Mouse (Mus musculus) layer of hippocampus, adult 9-11 months (tissue): ENCODE data around the gene Cacul1.
"Not testable (repeated sequence)": the region's sequence is repeated elsewhere in the genome, so short reads cannot be mapped to it uniquely, and the experiment has no call there.

Experiments used
- DNase-seq: peaks from one replicate; pipeline ENCODE4 v3.0.0; 2022

Gene Cacul1

DNA sequence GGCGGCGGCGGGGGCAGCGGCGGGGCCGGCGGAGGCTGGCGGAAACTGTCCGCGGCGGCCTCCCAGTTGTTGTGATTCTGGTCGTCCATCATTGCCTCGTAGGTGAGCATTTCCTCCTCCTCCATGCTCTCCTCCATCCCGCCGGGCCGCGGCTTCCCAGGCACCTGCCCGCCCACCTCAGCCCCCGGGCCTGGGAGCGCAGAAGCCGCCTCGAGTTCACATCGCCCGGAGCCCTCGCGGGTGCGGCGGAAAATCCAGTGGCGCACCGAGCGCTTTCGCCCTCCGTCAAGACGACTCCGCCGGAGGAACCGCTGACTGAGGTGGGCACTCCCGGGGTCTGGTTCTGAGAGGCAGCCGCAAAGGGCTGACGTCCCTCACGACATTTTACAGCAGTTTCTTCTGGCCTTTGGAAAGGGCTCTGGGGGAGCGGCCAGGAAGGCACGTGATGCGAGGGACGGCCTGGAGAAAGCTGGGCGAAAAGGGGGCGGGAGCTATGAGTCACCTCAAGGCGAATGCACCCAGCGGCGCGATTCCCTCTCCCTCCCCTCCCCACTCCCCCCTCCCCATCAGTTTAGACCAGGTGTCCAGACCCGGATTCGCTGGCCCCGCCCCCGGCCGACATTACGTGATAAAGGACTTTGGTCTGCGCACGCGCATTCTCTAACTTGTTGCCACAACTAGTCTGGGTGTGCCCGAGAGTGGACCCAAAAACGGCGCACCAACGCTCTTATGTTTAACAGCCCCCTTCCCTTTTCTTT is at the start of gene Cacul1:
Gene Cacul1 (minus strand): TSS at position 444 of the 758 bp plus-strand sequence.
- peak; percentile 97 for DNase-seq

DNA sequence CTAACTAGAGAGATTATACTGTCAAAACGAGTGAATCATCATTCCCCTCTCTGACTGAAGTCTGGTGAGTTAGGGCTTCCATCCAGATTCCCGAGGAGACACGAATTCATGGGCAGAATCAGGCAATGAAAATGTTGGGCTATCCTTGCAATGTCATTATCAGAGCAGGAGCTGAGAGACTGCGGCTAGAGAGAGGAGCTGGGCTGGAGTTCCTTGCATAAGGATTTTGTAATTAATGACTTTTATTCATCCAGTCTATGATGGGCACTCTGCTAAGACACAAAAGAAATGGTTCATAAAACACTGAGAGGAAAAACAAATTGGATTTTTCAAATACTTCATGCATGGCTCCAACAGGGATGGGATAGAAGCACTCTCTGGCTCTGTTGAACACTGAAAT is 38.6 kb upstream of the Cacul1 start:
- DNase-seq: no peak

DNA sequence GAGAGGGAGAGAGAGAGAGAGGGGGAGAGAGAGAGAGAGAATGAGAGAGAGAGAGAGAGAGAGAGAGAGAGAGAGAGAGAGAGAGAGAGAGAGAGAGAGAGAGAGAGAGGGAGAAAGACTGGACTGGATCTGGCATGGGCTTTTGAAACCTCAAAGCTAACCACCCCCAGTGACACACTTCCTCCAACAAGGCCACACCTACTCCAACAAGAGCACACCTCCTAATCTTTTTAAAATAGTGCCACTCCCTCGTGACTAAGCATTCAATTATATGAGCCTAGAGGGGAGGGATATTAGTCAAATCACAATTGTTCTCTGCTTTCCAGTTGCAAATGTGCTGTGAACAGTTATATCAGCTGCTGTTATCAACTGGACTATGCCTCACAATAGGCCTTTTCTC is 36.2 kb upstream of the Cacul1 start:
- no peak for DNase-seq

DNA sequence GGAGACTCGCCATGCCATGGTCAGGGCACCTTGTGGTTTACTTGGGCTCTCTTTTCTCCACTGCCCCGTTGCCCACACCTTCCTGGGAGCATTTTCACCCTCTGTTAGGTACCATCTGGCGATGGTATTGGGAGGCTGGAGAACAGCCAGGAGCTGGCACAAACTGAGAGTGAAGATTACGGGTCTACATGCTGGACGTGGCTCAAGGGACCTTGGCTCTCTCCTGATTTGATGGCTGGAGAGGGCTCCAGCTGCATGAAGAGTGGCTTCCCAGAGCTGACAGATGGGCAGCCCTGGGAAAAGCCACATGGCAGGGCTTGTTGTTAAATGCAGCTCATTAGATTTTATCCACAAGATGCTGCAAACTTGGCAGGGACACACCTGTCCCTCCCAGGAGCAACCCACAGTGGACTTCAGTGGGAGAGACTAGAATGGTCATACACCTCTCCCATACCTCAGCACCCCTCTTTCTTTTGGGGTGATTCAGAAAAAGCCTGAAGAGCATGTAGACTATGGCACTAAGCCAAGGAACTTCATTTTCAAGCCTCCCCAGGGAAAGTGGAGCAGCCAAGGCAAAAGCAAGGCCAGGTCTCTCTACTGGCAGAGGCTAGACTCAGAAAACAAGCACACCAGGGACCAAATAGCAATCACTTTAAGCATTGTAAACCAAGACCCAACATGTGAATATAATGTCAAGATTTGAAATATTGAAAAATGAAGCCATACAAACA is 34.8 kb upstream of the Cacul1 start:
- no peak for DNase-seq

DNA sequence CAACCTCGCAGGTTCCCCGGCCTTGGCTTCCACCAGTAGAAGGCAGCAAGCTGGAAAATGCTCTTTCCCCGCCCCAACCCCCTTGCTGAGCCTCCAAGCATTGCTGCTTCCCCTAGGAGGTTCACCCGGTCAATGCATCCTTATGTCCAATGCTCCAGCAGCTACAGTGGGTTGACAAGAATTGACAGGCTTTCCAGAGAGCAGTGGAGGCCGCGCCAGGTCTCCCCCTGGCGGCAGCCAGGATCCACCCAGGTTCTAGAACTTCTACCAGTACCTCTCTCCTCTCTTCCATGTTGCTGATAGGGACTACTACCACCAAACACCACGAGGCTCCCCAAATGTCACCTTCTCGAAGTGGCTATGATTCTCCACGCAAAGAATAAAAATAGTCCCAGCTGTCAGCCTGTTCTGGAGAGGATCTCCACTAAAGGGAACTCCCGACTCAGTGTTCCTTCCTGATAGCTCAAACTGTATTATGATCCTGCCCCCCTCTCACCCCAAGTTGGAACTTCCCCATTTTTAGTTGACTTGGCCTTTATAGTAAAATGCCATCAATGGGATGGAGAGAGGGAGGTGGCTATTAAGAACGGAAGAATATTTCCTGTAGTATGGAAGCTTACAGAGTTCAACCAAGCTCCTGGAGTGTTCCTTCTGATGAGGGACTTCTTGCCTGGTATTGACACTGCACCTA is 30.8 kb upstream of the Cacul1 start:
- no peak for DNase-seq

DNA sequence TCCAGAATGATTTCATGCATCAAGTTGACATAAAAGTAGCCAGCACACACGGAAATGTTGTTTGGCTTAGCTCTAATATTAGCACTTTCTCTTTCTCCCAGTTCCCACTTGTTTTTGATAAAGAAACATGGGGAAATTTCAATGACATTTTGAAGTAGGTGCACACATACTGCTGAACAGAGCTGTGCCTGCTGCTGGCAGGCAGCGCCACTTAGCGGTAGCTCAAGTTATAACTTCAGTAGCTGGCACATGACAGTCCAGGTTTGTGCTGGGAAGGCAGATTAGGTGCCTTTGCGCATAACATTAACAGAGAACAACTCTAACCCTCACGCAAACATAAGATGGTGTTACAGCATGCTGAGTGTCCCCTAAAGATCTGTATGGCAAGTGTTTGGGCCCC is 27.9 kb upstream of the Cacul1 start:
- DNase-seq: no peak

DNA sequence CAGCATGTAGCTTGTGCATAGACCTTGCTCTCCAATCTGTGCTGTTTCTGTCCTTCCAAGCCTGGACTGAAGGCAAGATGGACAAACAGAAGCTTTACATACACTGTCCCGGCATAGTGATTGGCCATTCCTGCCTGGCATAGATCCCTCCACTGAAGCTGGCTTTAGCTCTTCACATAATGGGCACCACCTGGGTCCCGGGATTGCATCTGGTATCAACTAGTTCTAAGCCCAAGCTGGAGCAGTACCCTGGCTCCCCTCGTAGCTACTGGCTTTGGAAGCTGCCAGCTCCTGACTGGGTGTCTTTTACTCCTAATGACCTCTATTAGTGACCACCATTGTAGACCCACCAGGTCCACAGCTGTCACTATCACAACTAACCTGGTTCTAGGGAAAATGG is 22.8 kb upstream of the Cacul1 start:
- DNase-seq: no peak

DNA sequence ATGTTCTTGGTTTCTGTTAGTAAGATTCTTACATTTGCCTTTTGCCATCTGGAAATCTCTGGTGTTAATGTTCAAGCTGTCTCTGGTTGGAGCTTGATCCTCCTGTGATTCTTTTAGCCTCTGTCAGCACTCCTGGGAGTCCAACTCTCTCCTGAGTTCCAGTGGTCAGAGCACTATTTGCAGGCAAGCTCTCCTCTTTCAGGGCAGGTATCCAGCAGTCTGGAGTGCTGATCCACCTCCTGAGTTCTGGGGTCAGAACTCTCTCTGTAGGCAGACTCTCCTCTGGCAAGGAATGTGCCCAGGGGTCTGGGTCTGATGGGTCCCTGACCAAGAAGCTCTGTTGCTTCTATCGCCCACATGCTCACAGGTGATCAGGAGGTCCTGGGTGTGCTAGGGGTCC is 21.2 kb upstream of the Cacul1 start:
- not testable (repeated sequence) for DNase-seq

DNA sequence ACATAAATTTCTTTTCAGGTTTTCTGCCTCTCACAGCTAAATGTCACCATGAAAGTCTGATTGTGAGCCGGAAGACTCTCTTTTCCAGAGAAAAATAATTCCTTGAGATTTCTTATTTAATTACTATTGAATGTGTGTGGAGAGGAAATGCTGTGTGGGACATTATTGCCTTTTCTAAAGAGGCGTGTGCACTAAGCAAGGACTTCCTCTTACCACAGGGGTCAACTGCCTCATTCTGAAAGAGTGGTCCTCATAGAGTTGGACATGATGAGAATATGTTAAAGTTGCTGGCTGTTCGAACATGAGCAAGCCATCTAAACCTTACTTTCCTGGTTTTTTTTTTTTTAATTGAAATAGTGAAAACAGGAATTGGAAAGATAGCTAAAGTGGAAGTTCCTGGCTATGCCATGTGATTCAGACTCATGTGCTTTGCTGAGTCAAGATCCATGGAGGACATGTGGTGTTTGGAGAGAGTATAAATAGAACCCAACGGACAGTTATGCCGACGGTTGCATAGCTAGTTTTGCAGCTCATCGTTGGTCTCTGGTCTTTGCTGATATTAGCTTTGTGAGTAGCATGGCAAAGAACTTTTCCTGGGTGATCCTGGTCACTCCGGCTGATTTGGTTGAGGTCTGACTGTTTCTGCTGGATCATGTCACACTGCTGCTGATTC is 17.3 kb upstream of the Cacul1 start:
- DNase-seq: no peak

DNA sequence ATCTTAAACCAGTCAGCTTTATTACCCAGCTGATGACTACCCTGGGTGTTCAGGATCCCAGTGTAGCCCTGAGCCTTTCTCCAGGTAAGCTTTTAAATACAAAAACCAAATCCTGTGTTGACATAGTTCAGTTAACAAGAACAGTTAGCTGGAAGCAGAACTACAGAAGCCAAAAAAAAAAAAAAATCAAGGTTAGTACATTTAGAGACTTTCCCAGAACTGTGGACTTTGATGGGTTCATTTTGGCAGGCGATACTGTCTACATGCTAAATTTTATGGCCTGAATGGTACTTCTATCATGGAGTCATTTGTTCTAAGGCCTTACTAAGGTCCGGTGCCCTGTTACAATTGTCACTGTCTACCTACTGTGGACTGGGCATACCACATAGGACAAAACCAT is 8.8 kb upstream of the Cacul1 start:
- DNase-seq: no peak

DNA sequence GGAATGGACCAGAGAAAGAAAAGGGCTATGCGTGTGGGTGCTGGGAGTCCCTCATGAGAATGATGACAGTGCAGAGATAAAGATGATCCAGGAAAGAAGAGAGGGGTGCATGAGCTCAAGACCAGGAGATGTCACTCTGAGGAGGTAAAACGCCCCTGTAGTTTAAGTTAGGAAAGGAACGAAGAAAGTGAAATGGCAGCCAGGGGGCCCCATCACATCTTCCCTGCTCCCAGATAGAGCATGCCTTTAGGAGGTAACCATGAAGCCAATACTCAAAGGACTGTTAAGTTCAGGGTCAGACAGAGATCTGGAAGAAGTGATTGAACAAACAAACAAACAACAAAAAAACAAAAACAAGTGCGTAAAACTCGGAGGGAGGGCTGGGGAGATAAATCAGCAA is 5.8 kb upstream of the Cacul1 start:
- DNase-seq: no peak

DNA sequence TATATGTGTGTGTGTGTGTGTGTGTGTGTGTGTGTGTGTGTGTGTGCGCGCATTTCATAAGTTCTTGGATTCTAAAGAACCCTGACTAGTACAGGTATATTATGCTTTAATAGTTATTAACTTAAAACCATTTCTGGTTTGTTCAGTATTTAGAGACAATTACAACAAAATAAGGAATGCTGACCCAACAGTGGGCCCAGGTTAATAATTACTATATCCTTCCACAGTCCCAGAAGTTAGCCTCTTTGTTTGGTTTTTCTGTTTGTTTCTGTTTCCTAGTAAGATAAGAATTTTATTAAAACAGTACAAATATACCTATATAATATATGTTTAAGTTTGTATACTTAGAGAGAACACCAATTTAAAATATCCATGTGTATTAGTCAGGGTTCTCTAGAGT is 2.4 kb upstream of the Cacul1 start:
- DNase-seq: no peak

DNA sequence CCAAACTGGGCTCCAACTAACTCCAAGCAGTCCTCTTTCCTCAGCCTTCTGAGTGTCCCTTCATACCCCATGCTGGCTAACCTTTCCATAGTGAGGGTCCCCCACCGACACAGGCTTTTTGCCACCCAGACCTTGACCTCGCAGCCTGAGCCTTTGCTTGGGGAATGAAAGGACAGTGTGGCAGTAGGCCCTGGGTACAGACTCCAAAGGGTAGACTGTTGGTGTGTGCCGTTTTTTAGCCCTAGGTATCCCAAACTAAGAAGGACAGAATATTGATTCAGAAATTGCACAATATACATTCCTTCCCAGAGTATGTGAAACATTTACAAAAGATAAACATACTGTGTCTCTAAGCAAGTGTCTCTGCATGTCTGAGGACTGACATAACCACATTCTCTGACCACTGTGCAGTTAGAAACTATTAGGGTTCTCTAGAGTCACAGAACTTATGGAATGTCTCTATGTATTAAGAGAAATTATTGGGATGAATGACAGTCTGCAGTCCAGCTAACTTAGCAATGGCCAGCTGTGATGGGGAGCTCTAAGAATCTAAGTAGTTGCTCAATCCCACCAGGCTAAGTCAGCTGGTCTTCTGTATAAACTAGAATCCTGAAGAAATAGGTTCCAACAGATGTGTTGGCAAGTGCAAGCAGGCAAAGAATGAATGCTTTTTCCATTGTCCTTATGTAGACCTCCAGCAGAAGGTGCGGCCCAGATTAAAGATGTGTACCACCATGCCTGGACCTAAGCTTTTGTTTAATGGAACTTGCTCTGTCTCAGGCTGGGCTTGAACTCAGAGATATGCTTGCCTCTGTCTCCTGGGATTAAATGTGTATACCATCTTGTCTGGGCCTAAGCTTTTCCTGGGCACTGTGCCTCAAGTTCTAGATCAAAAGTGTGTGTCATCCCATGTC is 809 bp upstream of the Cacul1 start:
- DNase-seq: no peak

DNA sequence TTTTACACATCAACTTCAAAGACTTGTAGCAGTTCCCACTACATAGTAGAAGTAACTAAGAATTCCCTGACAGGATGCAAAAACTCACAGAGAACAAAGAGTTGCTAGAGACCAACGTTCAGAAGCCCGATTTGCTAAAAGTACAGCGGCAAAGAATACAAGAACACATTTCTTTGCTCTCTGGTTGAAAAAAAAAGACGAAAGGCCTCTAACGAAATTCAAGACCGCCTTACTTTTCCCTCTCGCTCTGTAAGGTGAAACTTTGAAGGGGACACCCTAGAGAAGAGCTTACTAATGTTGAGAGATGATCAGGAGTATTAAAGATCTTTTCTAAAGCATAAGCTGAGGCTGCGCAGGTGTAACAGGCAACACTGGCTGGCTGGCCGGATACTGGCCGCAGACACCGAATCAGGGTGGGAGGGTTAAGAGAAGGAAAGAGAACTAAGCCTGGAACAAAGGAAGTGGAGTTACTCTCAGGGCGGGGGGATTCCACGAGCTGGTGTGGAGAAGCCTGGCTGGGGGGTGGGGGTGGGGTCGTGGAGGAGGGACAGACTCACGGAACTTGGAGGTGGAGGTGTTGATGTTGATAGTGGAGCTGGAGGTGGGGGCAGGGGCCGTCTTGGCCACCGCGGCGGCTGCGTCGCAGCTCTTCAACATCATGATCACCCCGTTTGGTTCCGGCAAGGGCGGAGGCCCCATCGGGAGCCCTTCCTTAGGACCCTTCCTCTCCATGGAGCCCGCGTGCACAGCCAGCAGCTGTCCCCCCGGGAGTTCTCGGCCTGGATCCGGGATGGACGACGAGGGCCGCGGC is 849 bp downstream of the Cacul1 start:
- peak; percentile 15 for DNase-seq

DNA sequence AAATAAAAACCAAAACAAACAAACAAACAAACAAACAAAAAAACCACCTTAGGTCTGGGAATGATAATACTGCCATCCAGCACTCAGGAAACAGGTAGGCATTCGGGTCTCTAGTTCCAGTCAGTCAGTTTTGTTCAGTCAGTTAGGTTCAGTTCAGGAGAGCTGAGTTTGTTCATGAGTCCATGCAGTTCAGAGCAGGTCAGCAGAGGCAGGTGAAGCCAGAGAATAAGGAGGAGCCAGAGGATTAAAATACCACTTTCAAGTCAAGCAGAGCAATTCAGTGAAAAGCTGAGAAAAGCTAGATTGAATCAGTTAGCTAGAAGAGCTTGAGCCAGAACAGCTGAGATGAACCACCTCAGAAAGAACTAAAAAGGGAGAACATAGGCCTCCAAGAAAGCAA is 4.1 kb downstream of the Cacul1 start:
- DNase-seq: no peak

DNA sequence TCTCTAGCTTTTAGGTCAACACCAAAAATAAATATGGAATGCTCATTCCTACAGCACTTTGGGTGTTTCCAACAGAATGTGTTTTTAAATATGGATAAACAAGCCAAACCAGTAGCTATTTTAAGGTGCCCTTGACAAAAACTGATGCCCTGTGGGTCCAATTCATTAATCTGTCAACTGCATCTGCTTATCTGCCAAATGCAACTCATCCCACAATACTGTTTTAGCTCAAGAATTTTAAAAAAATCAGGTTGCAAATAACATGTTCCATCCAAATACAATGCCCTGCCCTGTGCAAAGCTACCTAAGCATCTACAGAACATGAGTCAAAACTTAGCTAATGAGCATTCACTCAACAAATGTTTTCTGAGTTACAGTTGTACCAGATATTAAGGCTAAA is 20.3 kb downstream of the Cacul1 start:
- no peak for DNase-seq

DNA sequence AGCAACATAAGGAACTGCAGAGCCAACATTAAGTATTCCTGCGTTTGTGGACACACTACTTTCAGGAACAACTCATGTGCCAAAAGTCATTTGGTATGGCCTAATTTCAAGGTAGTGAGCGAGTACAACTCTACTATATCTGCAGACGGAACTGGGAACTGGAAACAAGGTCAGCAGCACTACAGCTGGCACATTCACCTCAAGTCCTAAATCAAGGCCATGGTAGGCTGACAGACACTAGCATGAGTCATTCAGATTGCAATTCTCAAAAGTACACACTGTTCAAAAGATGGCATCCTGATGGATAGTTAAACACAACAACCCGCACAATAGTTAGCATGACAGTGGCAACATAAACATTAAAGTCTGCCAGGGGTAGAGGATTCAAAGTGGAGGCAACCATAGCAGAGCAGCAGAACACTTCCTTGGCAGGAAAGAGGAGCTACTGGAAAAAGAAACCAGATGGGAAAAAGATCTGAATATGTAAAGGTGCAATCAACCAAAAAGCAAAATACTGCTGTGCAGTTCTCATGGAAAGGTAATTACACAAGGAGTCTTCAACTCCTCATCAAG is 25.9 kb downstream of the Cacul1 start:
- DNase-seq: no peak

DNA sequence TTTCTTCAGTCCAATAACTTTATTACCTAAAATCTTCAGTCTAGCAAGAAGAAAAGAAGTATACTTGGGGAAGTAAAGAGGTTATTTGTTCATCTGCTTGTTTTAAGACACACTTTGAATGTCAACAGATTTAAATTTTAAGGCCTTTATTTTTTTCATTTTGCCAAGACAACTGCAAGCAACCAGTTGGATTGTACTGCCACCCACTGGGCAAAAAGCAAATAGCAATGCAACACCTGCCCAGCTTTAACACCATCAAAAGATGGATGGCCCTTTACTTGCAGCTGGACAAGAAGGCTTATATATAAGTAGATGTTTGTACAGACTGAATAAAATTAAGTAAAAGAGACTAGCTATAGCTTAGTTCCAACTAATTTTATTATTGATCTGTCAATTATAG is 27.3 kb downstream of the Cacul1 start:
- no peak for DNase-seq

DNA sequence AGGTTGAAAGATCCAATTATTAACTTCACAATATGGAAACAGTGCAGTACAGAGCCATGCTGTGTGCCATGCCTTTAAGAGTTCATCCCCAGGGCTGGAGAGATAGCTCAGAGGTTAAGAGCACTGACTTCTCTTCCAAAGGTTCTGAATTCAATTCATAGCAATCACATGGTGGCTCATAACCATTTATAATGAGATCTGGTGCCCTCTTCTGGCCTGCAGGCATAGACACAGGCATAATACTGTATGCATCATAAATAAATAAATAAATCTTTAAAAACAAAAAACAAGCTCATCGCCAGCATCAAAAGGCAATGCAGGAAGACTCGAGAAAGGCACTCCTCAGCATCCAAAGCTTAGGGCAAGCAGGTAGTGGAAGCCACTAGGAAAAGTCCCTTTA is 37.5 kb downstream of the Cacul1 start:
- DNase-seq: no peak

DNA sequence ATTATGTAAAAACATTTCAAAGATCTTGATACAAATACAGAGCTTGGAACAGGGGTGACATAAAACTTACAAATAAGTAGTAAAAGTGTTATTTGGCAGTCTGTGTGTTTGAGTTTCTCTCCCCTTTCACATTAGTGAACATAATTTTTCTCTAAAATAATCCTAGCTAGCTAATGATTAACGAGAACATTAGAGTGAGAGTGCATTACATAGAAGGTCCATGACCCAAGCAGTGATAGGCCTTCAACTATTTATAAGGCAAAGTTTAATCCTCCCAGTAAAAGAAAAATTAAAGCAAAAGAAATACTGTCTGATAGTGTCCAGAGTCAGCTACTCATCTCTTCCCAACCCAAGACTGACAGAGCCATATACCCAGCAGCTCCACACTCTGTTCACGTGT is 48.9 kb downstream of the Cacul1 start:
- no peak for DNase-seq

DNA sequence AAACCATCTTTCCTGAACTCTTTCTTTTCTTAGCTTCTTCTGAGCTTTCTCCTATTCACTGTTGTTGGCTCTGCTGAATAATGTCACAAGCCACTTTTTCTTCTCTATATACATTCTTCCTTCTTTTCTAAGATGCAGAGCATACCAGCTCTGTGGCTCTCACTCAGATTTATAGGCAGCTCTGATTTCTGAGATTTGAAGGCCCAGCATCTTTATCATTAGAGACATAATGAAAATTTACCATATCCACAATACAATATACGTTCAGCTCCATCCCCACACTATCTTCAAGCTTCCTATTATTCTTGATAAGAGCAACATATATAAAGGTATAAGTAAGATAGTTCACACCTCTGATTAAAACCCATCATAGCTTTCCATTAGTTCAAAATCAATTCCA is 50.7 kb downstream of the Cacul1 start:
- DNase-seq: no peak
